Mouse (Mus musculus): ENCODE data around the gene Mettl7a1.

- no peak for TF ChIP-seq EP300 (IDR thresholded peaks at IDR 0.05)
- TF ChIP-seq CTCF (IDR thresholded peaks at IDR 0.05), result no peak
Measured at GRCm38 (mm10) chr15:100269776-100270175, 34.2 kb upstream of the Mettl7a1 start.

Data from lung, postnatal 0 days (tissue).